Mouse (Mus musculus): Measurements from ENCODE around the gene Prkar2b. TPM values are rescaled to one million over a fixed set of nuclear protein-coding genes. Genes with fewer than 3 reads are reported as not detected.
"Not testable (repeated sequence)": the region's sequence is repeated elsewhere in the genome, so short reads cannot be mapped to it uniquely, and the experiment has no call there.

The Prkar2b gene
- polyA plus RNA-seq, 1 experiment from 2014 or later = 17.4 TPM

- Histone ChIP-seq H3K27me3 (ENCODE audit: insufficient read depth, low read length) (no peaks in the 10 kb centered on the region), H3K9ac (replicated peaks; ENCODE audit: low read length) (no peak overlapping the region), H3K36me3 (ENCODE audit: insufficient read depth, low read length) (no peaks in the 10 kb centered on the region), H3K4me3 (ENCODE audit: low read length) (no peak overlapping the region), H3K9me3 (ENCODE audit: low read length) (0 out of 2 replicates have a peak, but pooled peaks cover 3% of the 10 kb centered on the region), H3K4me1 (ENCODE audit: insufficient read depth, low read length) (peaks cover 8% of the 10 kb centered on the region), H3K27ac (ENCODE audit: low read length) (no peak overlapping the region), H3K4me2 (replicated peaks; ENCODE audit: low read depth, low read length) (no peak overlapping the region)
- 44% methylated on average over 7 of the region's 7 CpGs for WGBS
- ATAC-seq (ENCODE audit: low FRiP score, low TSS enrichment) = no peak
Observed at GRCm38 (mm10) chr12:32014811-32015210, 46.3 kb downstream of the Prkar2b start.

GRCm38 (mm10) chr12:32012169-32012568 is 48.9 kb downstream of the Prkar2b start:
- H3K9me3 ChIP-seq (ENCODE audit: low read length) = 0 out of 2 replicates have a peak, but pooled peaks cover 3% of the 10 kb centered on the region
- no peaks in the 10 kb centered on the region for H3K27me3 ChIP-seq (ENCODE audit: insufficient read depth, low read length)
- no peak overlapping the region for H3K27ac ChIP-seq (ENCODE audit: low read length)
- no peak overlapping the region for H3K4me2 ChIP-seq (replicated peaks; ENCODE audit: low read depth, low read length)
- 70% methylated on average over 2 of the region's 2 CpGs for WGBS
- H3K36me3 ChIP-seq (ENCODE audit: insufficient read depth, low read length) = no peaks in the 10 kb centered on the region
- ATAC-seq (ENCODE audit: low FRiP score, low TSS enrichment) = no peak
- H3K4me1 ChIP-seq (ENCODE audit: insufficient read depth, low read length) = no peaks in the 10 kb centered on the region
- no peak overlapping the region for H3K4me3 ChIP-seq (ENCODE audit: low read length)
- H3K9ac ChIP-seq (replicated peaks; ENCODE audit: low read length) = no peak overlapping the region

- Histone ChIP-seq H3K9ac (replicated peaks; ENCODE audit: low read length) (no peak overlapping the region), H3K4me2 (replicated peaks; ENCODE audit: low read depth, low read length) (no peak overlapping the region), H3K27me3 (ENCODE audit: insufficient read depth, low read length) (no peaks in the 10 kb centered on the region), H3K36me3 (ENCODE audit: insufficient read depth, low read length) (no peaks in the 10 kb centered on the region), H3K9me3 (ENCODE audit: low read length) (0 out of 2 replicates have a peak, but pooled peaks cover 3% of the 10 kb centered on the region), H3K27ac (ENCODE audit: low read length) (no peak overlapping the region), H3K4me1 (ENCODE audit: insufficient read depth, low read length) (no peaks in the 10 kb centered on the region), H3K4me3 (ENCODE audit: low read length) (no peak overlapping the region)
- ATAC-seq (ENCODE audit: low FRiP score, low TSS enrichment) = no peak
- 93% methylated on average over 5 of the region's 5 CpGs for WGBS
Observed at GRCm38 (mm10) chr12:32011128-32011527, 50.0 kb downstream of the Prkar2b start.

- H3K9me3 ChIP-seq (ENCODE audit: low read length); H3K27me3 ChIP-seq (ENCODE audit: insufficient read depth, low read length); ATAC-seq (ENCODE audit: low FRiP score, low TSS enrichment); H3K27ac ChIP-seq (ENCODE audit: low read length); H3K4me2 ChIP-seq (replicated peaks; ENCODE audit: low read depth, low read length); H3K9ac ChIP-seq (replicated peaks; ENCODE audit: low read length); H3K4me1 ChIP-seq (ENCODE audit: insufficient read depth, low read length); H3K4me3 ChIP-seq (ENCODE audit: low read length); H3K36me3 ChIP-seq (ENCODE audit: insufficient read depth, low read length): not testable (repeated sequence)
- WGBS = 51% methylated on average over 5 of the region's 6 CpGs
Observed at GRCm38 (mm10) chr12:32009985-32010369, 51.1 kb downstream of the Prkar2b start.

- no peak overlapping the region for H3K27ac ChIP-seq (ENCODE audit: low read length)
- no peaks in the 10 kb centered on the region for H3K36me3 ChIP-seq (ENCODE audit: insufficient read depth, low read length)
- H3K9me3 ChIP-seq (ENCODE audit: low read length) = 0 out of 2 replicates have a peak, but pooled peaks cover 3% of the 10 kb centered on the region
- ATAC-seq (ENCODE audit: low FRiP score, low TSS enrichment) = no peak
- no peak overlapping the region for H3K9ac ChIP-seq (replicated peaks; ENCODE audit: low read length)
- H3K4me3 ChIP-seq (ENCODE audit: low read length) = no peak overlapping the region
- WGBS = 18% methylated on average over 8 of the region's 8 CpGs
- no peaks in the 10 kb centered on the region for H3K27me3 ChIP-seq (ENCODE audit: insufficient read depth, low read length)
- no peaks in the 10 kb centered on the region for H3K4me1 ChIP-seq (ENCODE audit: insufficient read depth, low read length)
- no peak overlapping the region for H3K4me2 ChIP-seq (replicated peaks; ENCODE audit: low read depth, low read length)
Observed at GRCm38 (mm10) chr12:32009267-32009984, 51.7 kb downstream of the Prkar2b start.

- 0 out of 2 replicates have a peak, but pooled peaks cover 3% of the 10 kb centered on the region for H3K9me3 ChIP-seq (ENCODE audit: low read length)
- no peak overlapping the region for H3K27ac ChIP-seq (ENCODE audit: low read length)
- ATAC-seq (ENCODE audit: low FRiP score, low TSS enrichment) = no peak
- no peak overlapping the region for H3K4me2 ChIP-seq (replicated peaks; ENCODE audit: low read depth, low read length)
- no peak overlapping the region for H3K4me3 ChIP-seq (ENCODE audit: low read length)
- H3K4me1 ChIP-seq (ENCODE audit: insufficient read depth, low read length) = no peaks in the 10 kb centered on the region
- H3K27me3 ChIP-seq (ENCODE audit: insufficient read depth, low read length) = no peaks in the 10 kb centered on the region
- H3K36me3 ChIP-seq (ENCODE audit: insufficient read depth, low read length) = no peaks in the 10 kb centered on the region
- no peak overlapping the region for H3K9ac ChIP-seq (replicated peaks; ENCODE audit: low read length)
- WGBS = 78% methylated on average over 5 of the region's 5 CpGs
Observed at GRCm38 (mm10) chr12:32008728-32009127, 52.4 kb downstream of the Prkar2b start.

- H3K27me3 ChIP-seq (ENCODE audit: insufficient read depth, low read length) = no peaks in the 10 kb centered on the region
- no peaks in the 10 kb centered on the region for H3K4me1 ChIP-seq (ENCODE audit: insufficient read depth, low read length)
- H3K36me3 ChIP-seq (ENCODE audit: insufficient read depth, low read length) = no peaks in the 10 kb centered on the region
- H3K9ac ChIP-seq (replicated peaks; ENCODE audit: low read length) = no peak overlapping the region
- no peak overlapping the region for H3K4me2 ChIP-seq (replicated peaks; ENCODE audit: low read depth, low read length)
- H3K27ac ChIP-seq (ENCODE audit: low read length) = no peak overlapping the region
- no peak overlapping the region for H3K4me3 ChIP-seq (ENCODE audit: low read length)
- 89% methylated on average over 4 of the region's 4 CpGs for WGBS
- 0 out of 2 replicates have a peak, but pooled peaks cover 3% of the 10 kb centered on the region for H3K9me3 ChIP-seq (ENCODE audit: low read length)
- no peak for ATAC-seq (ENCODE audit: low FRiP score, low TSS enrichment)
Observed at GRCm38 (mm10) chr12:32007646-32008045, 53.5 kb downstream of the Prkar2b start.

- 82% methylated on average over 8 of the region's 8 CpGs for WGBS
- ATAC-seq (ENCODE audit: low FRiP score, low TSS enrichment) = no peak
- Histone ChIP-seq H3K36me3 (ENCODE audit: insufficient read depth, low read length) (no peaks in the 10 kb centered on the region), H3K9ac (replicated peaks; ENCODE audit: low read length) (no peak overlapping the region), H3K27ac (ENCODE audit: low read length) (no peak overlapping the region), H3K9me3 (ENCODE audit: low read length) (0 out of 2 replicates have a peak, but pooled peaks cover 3% of the 10 kb centered on the region), H3K4me2 (replicated peaks; ENCODE audit: low read depth, low read length) (no peak overlapping the region), H3K4me3 (ENCODE audit: low read length) (no peak overlapping the region), H3K27me3 (ENCODE audit: insufficient read depth, low read length) (no peaks in the 10 kb centered on the region), H3K4me1 (ENCODE audit: insufficient read depth, low read length) (no peaks in the 10 kb centered on the region)
Observed at GRCm38 (mm10) chr12:32007040-32007439, 54.1 kb downstream of the Prkar2b start.

- no peak for ATAC-seq (ENCODE audit: low FRiP score, low TSS enrichment)
- no peaks in the 10 kb centered on the region for H3K4me1 ChIP-seq (ENCODE audit: insufficient read depth, low read length)
- no peaks in the 10 kb centered on the region for H3K36me3 ChIP-seq (ENCODE audit: insufficient read depth, low read length)
- no peak overlapping the region for H3K27ac ChIP-seq (ENCODE audit: low read length)
- 93% methylated on average over 10 of the region's 10 CpGs for WGBS
- H3K9ac ChIP-seq (replicated peaks; ENCODE audit: low read length) = no peak overlapping the region
- no peak overlapping the region for H3K4me3 ChIP-seq (ENCODE audit: low read length)
- H3K4me2 ChIP-seq (replicated peaks; ENCODE audit: low read depth, low read length) = no peak overlapping the region
- 0 out of 2 replicates have a peak, but pooled peaks cover 3% of the 10 kb centered on the region for H3K9me3 ChIP-seq (ENCODE audit: low read length)
- no peaks in the 10 kb centered on the region for H3K27me3 ChIP-seq (ENCODE audit: insufficient read depth, low read length)
Observed at GRCm38 (mm10) chr12:32006391-32006929, 54.6 kb downstream of the Prkar2b start.

- H3K4me3 ChIP-seq (ENCODE audit: low read length) = no peak overlapping the region
- H3K4me1 ChIP-seq (ENCODE audit: insufficient read depth, low read length) = 0 out of 2 replicates have a peak, but pooled peaks cover 5% of the 10 kb centered on the region
- ATAC-seq (ENCODE audit: low FRiP score, low TSS enrichment) = no peak
- H3K4me2 ChIP-seq (replicated peaks; ENCODE audit: low read depth, low read length) = no peak overlapping the region
- 85% methylated on average over 7 of the region's 7 CpGs for WGBS
- H3K27ac ChIP-seq (ENCODE audit: low read length) = no peak overlapping the region
- H3K36me3 ChIP-seq (ENCODE audit: insufficient read depth, low read length) = no peaks in the 10 kb centered on the region
- H3K27me3 ChIP-seq (ENCODE audit: insufficient read depth, low read length) = no peaks in the 10 kb centered on the region
- no peak overlapping the region for H3K9ac ChIP-seq (replicated peaks; ENCODE audit: low read length)
- no peaks in the 10 kb centered on the region for H3K9me3 ChIP-seq (ENCODE audit: low read length)
Observed at GRCm38 (mm10) chr12:32000464-32000863, 60.6 kb downstream of the Prkar2b start.
